Mouse (Mus musculus) bone marrow, adult 2 months (tissue): ENCODE measurements at regions not wholly inside any gene's neighbourhood (a gene's known extent, or its start where the extent isn't known, plus 50 kb on each side); places are given as distances from the start of the nearest gene placed in this dataset.
"Not testable (repeated sequence)": the region's sequence is repeated elsewhere in the genome, so short reads cannot be mapped to it uniquely, and the experiment has no call there.

Experiments used
- H3K27ac ChIP-seq: fragments of 200-500 bp; 2 replicates; pipeline ENCODE4 v1.5.1; 2012; ENCODE audit warnings: low read depth, mild to moderate bottlenecking, control low read depth, inconsistent platforms, low read length; ENCODE audit not compliant: control insufficient read depth, poor library complexity, insufficient read depth
- H3K4me1 ChIP-seq: fragments of 200-500 bp; 2 replicates; pipeline ENCODE4 v1.6.1; 2011; ENCODE audit warnings: low read length; ENCODE audit not compliant: control insufficient read depth, insufficient read depth
- H3K4me3 ChIP-seq: fragments of 200-500 bp; replicated peaks from 2 replicates; pipeline ENCODE3; 2011; ENCODE audit warnings: mild to moderate bottlenecking, low read depth, low read length, control low read depth; ENCODE audit not compliant: control insufficient read depth
- CTCF ChIP-seq: fragments of 200-500 bp; IDR thresholded peaks from 2 replicates; pipeline ENCODE4 v1.5.1; 2011; ENCODE audit warnings: low read length, control low read depth; ENCODE audit not compliant: control insufficient read depth, insufficient read depth
- POLR2A ChIP-seq: fragments of 200-500 bp; IDR thresholded peaks from 2 replicates; pipeline ENCODE4 v1.6.1; 2011; ENCODE audit warnings: low read depth, mild to moderate bottlenecking, control low read depth, low read length, borderline replicate concordance; ENCODE audit not compliant: control insufficient read depth
- WGBS: fragments of 180-500 bp; shearing (Covaris S2); methylation state at CpG from one replicate; pipeline ENCODE4 v1.1.7; 2018; 5-methylcytosine and 5-hydroxymethylcytosine counted together

DNA sequence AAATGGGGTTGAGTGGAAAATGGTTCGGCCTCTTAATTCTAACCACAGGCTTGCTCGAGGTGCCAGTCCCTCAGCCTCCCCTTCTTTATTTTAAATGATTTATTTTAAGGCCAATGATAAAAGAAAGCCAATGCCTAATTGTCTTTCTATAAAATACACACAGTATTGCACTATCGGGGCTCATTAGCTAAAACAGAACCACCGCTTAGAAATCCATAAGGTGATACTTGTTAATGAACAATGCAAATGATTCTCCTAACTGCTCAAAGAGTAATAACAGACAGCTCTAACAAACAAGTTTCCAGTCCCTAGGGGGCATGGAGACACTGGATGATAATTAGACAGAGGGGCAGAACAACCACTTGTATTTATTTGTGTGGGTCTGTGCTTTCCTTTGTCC lies 58.8 kb downstream of the Emx2 start:
- H3K4me3 ChIP-seq = no peak overlapping the region
- TF ChIP-seq CTCF (no peak), POLR2A (no peak)
- H3K4me1 ChIP-seq = no peaks in the 10 kb centered on the region
- 85% methylated on average over 4 of the region's 4 CpGs for WGBS
- H3K27ac ChIP-seq = no peak overlapping the region

DNA sequence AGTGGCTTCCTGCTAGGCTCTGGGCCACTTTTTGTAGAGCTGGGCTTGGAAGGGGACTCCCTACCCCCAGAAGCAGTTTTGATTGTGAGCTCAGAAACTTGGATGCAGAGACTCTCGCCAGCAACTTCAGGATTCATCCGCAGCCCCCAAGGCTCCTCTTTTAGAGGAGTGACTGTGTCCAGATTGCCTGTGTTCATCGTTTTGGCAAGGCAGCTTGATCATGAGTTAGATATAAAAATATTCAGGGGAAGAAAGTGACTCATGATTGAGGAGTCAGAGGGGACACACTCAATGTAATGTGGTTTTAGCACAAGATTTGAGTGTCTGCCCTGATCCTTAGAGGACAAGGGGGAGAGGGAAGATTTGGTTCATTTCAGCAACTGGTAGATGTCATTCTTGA lies 61.0 kb downstream of the Emx2 start:
- 71% methylated on average over 3 of the region's 3 CpGs for WGBS
- Histone ChIP-seq H3K4me1 (no peaks in the 10 kb centered on the region), H3K4me3 (no peak overlapping the region), H3K27ac (no peak overlapping the region)
- TF ChIP-seq POLR2A (no peak), CTCF (no peak)

DNA sequence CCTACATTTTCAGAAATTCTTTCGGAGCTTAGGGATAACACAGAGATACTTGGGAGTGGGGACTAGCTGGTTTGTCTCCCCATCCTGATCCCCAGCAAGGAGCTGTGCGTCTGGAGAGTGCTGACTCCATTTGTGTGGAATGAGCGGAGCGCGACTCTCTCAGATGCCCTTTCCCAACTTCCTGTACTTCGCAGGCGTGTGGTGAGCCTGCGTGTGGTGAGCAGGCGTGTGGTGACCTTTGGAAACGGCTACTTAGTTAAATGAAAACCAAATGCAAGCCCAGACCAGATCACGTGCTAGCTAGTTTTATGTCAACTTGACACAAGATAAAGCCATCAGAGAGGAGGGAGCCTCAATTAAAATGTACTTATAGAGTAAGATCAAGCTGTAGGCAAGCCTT lies 64.0 kb downstream of the Emx2 start:
- Histone ChIP-seq H3K27ac (no peak overlapping the region), H3K4me3 (no peak overlapping the region), H3K4me1 (no peaks in the 10 kb centered on the region)
- TF ChIP-seq CTCF = no peak
- no peak for TF ChIP-seq POLR2A
- 74% methylated on average over 11 of the region's 11 CpGs for WGBS

DNA sequence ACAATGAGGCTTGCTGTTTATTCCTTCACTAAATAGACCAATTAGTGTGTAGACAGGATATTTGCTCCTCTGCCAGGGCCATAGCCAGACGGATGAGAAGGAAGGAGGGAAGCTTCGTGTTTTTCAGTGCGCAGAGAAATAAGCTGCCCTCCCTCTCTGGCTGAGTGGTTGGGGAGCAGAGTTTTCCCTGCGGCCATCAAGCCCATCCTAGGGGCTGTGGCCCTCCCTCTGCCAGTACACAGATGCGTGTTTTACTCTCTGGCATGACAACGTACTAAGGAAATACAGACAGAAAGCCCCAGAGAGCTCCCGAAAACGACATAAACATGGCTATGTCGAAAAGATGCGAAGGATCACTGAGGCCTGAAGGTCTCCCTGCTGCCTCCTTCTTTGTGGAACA lies 65.2 kb downstream of the Emx2 start:
- TF ChIP-seq CTCF (no peak), POLR2A (no peak)
- Histone ChIP-seq H3K4me1 (no peaks in the 10 kb centered on the region), H3K27ac (no peak overlapping the region), H3K4me3 (no peak overlapping the region)
- WGBS = 74% methylated on average over 10 of the region's 10 CpGs

DNA sequence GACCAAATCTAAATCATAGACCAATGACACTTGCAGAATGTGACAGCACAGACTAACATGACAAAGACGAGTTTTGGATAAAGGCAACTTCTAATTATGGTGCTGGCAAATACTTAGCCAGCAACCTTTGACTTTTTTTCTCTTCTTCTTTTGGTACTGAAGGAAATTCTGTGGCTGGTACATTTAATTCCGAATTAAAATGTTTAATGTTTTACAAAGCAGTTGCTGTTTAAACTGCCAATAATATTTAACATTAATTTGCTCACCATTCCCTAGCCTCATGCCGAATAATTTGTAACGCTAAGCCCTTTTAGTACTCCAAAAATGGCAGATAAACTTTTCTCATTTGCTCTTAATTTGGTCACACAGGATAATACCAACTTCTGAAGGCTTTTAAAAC lies 105.9 kb downstream of the Emx2 start:
- no peaks in the 10 kb centered on the region for H3K4me1 ChIP-seq
- TF ChIP-seq CTCF = no peak
- no peak for TF ChIP-seq POLR2A
- 67% methylated on average over 4 of the region's 4 CpGs for WGBS
- no peak overlapping the region for H3K4me3 ChIP-seq
- H3K27ac ChIP-seq = no peak overlapping the region

DNA sequence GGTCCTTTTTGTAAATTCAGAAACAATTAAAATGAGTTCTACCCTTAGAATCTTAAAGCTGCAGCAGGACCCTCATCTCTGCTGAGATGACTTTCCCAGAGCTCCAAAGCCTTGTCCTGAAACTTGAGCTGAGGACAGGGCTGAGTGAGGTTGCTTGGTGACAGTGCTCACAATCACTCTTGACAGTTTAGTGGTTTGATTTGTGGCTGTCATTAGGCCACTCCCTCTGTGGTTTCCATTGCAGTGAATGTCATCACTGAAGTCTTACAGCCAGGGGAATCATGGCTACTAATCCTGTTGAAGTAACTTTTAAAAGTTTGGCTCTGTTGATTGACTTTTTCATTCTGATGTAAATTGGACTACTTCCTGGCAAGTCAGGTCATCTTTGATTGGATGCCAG lies 110.7 kb downstream of the Emx2 start:
- TF ChIP-seq CTCF (no peak), POLR2A (no peak)
- no peak overlapping the region for H3K4me3 ChIP-seq
- H3K27ac ChIP-seq = no peak overlapping the region
- no peaks in the 10 kb centered on the region for H3K4me1 ChIP-seq

DNA sequence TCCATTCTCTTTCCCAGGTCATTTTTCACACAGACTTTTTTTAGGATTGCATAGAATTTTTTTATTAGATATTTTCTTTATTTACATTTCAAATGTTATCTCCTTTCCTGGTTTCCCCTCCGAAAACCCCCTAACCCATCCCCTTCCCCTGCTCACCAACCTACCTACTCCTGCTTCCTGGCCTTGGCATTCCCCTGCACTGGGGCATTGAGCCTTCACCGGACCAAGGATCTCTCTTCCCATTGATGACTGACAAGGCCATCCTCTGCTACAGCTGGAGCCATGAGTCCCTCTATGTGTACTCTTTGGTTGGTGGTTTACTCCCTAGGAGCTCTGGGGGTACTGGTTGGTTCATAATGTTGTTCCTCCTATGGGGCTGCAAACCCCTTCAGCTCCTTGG lies 111.4 kb downstream of the Emx2 start:
- not testable (repeated sequence) for H3K27ac ChIP-seq, H3K4me1 ChIP-seq, H3K4me3 ChIP-seq
- 84% methylated on average over 2 of the region's 2 CpGs for WGBS

DNA sequence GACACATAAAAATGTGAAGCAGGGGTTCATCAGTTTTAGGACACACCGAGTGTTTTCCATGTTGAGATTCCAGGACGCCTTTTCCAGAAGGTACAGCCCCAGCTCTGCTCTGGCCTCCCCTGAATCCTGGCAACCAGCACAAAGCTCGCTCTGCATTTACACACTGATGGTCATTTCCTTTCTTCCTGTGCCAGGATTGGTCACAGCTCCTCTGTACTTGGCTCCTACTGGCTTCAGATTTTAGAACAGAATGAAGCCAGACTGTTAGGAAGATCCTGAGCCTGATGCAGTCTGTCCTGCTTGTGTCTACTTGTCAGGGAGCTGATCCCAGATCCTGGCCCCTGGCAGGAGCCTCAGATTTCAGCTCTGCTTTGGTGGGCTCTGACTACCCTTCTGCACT lies 116.2 kb downstream of the Emx2 start:
- no peak for TF ChIP-seq CTCF
- no peak for TF ChIP-seq POLR2A
- Histone ChIP-seq H3K4me1 (no peaks in the 10 kb centered on the region), H3K27ac (no peak overlapping the region), H3K4me3 (no peak overlapping the region)
- WGBS = 83% methylated on average over 3 of the region's 3 CpGs

DNA sequence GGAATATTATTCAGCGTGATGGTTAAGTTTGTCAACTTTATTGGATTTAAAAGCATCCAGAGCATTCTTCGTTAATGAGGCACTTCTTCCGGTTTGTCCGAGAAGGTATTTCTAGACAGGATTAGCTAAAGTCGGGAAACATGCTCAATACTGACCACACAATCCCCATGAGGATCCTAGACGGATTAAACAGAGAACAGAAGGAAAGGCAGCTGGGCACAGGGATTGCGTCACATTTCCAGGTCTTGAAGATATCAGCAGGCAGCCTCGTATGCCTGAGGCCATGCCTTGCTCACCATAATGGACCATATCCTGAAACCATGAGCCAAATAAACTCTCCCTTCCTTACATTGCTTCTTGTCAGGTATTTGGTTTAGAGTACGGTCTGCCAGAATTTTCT lies 119.7 kb downstream of the Emx2 start:
- H3K27ac ChIP-seq = no peak overlapping the region
- no peak overlapping the region for H3K4me3 ChIP-seq
- 72% methylated on average over 9 of the region's 9 CpGs for whole genome bisulfite sequencing
- no peaks in the 10 kb centered on the region for H3K4me1 ChIP-seq
- TF ChIP-seq CTCF = no peak
- no peak for TF ChIP-seq POLR2A
